Mouse (Mus musculus) bone marrow, adult 2 months (tissue): ENCODE data around the gene Kctd15.

Experiments used
- CTCF ChIP-seq: fragments of 200-500 bp; IDR thresholded peaks from 2 replicates; pipeline ENCODE4 v1.5.1; 2011; ENCODE audit warnings: low read length, control low read depth; ENCODE audit not compliant: control insufficient read depth, insufficient read depth
- POLR2A ChIP-seq: fragments of 200-500 bp; IDR thresholded peaks from 2 replicates; pipeline ENCODE4 v1.6.1; 2011; ENCODE audit warnings: low read depth, mild to moderate bottlenecking, control low read depth, low read length, borderline replicate concordance; ENCODE audit not compliant: control insufficient read depth

DNA sequence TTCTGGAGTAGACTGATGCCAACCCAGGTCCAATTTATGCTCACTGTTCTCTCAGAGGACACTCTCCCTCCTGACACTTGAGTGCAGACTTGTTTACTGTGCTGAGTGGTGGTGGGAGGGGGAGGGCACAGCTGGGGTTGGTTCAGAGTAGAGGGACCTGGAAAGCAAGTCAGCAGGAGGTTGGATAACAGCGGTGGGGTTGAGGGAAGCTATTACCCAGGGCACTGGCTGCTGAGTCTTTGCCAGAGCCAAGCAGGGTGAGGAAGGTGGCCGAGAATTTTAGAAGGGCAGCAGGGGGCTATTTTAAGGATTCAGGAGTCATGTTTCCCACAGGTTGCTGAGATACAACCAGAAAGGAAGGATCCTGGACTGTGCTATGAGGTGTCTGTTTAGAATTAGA, 36.1 kb downstream of the Kctd15 start:
- TF ChIP-seq POLR2A: no peak
- no peak for TF ChIP-seq CTCF
